Mouse (Mus musculus) heart, adult 8-10 months (tissue): Measurements from ENCODE around the gene Olfr355. TPM values are rescaled to one million over a fixed set of nuclear protein-coding genes. Genes with fewer than 3 reads are reported as not detected.

Experiments
- DNase-seq: peaks from one replicate; pipeline ENCODE4 v3.0.0; 2022; ENCODE audit warnings: low spot score
- total RNA-seq, 4 experiments: library from RNA; stranded (reverse); gene quantifications; 2 replicates each; pipeline ENCODE4 v1.2.4; 2022

Gene Olfr355
- total RNA-seq = not detected

DNA sequence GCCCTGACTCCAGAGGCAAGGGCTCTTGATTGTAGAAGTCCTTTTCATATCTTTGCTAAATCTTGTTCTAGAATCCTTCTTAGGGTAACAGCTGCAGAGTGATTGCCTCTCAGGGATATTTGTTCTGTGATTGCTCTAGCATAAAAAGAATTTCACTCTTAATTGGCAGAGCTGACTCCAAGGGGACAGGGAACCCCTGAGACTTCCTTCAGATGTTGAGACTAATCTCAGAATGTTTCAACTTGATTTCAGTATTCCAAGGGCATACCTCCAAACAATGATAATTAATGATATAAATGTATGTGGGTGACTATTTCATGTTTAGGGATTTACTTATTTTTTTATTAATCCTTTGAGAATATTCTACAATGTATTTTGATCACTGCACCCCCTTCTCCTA lies at the start of gene Olfr355:
TSS of gene Olfr355 (minus strand) at position 101 of the 400 bp plus-strand sequence.
- no peak for DNase-seq

DNA sequence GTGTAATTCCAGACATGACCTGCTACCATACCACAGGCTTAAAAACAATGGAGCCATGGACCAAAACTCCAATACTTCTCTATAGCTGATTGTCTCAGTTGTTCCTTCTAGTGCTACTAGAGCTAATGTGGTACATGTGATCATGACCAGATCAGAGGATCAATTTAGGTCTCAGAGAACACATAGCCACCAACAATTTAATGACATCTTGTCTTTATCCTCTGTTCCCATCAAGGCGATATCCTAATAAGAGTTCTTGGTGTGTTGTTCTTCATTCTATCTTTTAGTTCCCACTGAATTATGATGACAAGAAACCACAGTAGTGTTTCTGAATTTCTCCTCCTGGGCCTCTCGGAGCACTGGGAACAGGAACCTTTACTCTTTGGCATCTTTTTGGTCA lies 8.1 kb upstream of the Olfr355 start, which contains the start of gene Olfr356:
TSS of gene Olfr356 (plus strand) at position 301 of the 400 bp plus-strand sequence.
- no peak for DNase-seq

DNA sequence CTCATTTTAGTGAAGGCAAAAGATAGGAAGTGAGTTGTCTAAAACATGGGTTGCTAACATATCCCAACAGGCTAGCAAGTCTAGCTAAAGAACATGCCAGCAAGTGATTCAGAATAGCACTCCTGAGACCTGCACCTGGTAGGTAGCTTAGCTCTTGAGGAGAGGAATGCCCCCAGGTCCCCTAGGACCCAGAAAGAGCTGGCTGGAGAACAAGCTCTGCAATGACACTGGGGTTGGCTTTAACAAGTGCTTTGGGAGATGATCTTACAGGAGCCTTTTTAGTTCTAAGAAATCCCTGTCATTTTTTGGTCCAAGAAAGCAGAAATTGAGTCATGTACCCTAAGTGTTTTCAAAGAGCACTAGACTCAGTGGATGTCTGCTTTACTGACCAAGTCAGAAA lies 23.3 kb downstream of the Olfr355 start, which contains the start of gene Olfr354:
TSS of gene Olfr354 (plus strand) at position 301 of the 400 bp plus-strand sequence.
- DNase-seq = no peak

DNA sequence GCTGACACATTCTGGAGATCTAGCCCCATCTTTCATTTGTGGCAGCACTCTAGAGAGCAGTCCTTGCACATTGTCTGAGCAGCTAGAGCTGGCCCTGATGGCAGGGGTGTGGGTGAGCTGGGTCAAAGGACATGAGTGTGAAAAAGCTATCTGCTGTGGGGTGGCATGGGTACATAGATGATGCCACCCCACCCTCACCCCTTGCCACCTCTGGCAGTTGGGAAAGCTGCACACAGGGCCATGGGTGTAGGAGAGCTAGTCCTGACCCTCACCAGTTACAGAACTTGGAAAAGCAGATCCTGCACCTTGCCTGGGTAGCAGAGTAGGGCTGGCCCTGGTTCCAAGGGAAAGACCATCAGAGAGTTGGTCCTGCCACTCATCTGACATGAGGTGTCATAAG lies 31.6 kb downstream of the Olfr355 start:
- DNase-seq = no peak

DNA sequence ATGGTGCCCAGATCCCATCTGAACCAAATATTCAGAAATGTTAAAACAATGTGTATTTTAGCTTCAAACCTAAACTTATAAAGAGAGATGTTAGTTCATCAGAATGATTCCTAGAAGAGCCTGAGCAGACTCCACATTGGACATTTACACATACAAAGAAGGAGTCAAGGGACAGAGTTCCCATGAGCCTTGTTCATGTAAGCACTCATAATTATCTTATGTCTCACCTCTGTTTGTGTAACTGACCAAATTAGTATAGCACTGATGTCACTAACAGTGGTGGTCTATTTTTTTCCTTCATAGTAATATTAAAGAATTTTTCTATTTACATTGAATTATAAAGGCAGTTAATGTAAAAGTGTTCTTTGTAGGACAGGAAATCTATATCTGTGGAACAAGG lies 35.9 kb downstream of the Olfr355 start, which contains the start of gene Olfr353:
TSS of gene Olfr353 (minus strand) at position 101 of the 400 bp plus-strand sequence.
- no peak for DNase-seq

Other genes with a start within 250 kb of the Olfr355 start
- gene Olfr346, start 243.1 kb downstream of the Olfr355 start, total RNA-seq = not detected
- not detected for gene Olfr347, start 197.0 kb downstream of the Olfr355 start, total RNA-seq
- not detected for gene Olfr348, start 144.6 kb downstream of the Olfr355 start, total RNA-seq
- gene Olfr50, start 138.4 kb downstream of the Olfr355 start, total RNA-seq = not detected
- not detected for gene Olfr3, start 111.9 kb downstream of the Olfr355 start, total RNA-seq
- gene Olfr350, start 82.6 kb downstream of the Olfr355 start, total RNA-seq = not detected
- not detected for gene Olfr351, start 66.2 kb downstream of the Olfr355 start, total RNA-seq
- not detected for gene Olfr352, start 60.4 kb downstream of the Olfr355 start, total RNA-seq
- not detected for gene Olfr353, start 36.0 kb downstream of the Olfr355 start, total RNA-seq
- gene Olfr354, start 23.2 kb downstream of the Olfr355 start, total RNA-seq = not detected
- not detected for gene Olfr356, start 8.2 kb upstream of the Olfr355 start, total RNA-seq
- not detected for gene Olfr357, start 64.9 kb upstream of the Olfr355 start, total RNA-seq
- not detected for gene Olfr358, start 80.4 kb upstream of the Olfr355 start, total RNA-seq
- not detected for gene Olfr360, start 136.8 kb upstream of the Olfr355 start, total RNA-seq
- gene Olfr361, start 160.4 kb upstream of the Olfr355 start, total RNA-seq = not detected
- gene Olfr362, start 189.0 kb upstream of the Olfr355 start, total RNA-seq = not detected
- not detected for gene Olfr364-ps1, start 210.4 kb upstream of the Olfr355 start, total RNA-seq